Mouse (Mus musculus) forebrain, embryonic 10.5 days (tissue): ENCODE measurements at regions not wholly inside any gene's neighbourhood (a gene's known extent, or its start where the extent isn't known, plus 50 kb on each side); places are given as distances from the start of the nearest gene placed in this dataset.

Source experiments
- DNase-seq: peaks from one replicate; pipeline ENCODE4 v3.0.0-alpha.2; 2017; ENCODE audit warnings: low spot score; ENCODE audit errors: extremely low spot score
- H3K27ac ChIP-seq: fragments of 300-500 bp; sonication (generic); 2 replicates; pipeline ENCODE4 v1.5.1; 2016; ENCODE audit warnings: mild to moderate bottlenecking
- H3K27me3 ChIP-seq: fragments of 300-500 bp; sonication (generic); 2 replicates; pipeline ENCODE4 v1.6.1; 2016; ENCODE audit warnings: mild to moderate bottlenecking; ENCODE audit not compliant: poor library complexity, severe bottlenecking
- H3K36me3 ChIP-seq: fragments of 300-500 bp; sonication (generic); replicated peaks from 2 replicates; pipeline ENCODE4 v1.6.1; 2016; ENCODE audit warnings: mild to moderate bottlenecking, moderate library complexity
- H3K4me1 ChIP-seq: fragments of 300-500 bp; sonication (generic); 2 replicates; pipeline ENCODE4 v1.6.1; 2016
- H3K4me3 ChIP-seq: fragments of 300-500 bp; sonication (generic); 2 replicates; pipeline ENCODE4 v1.5.1; 2016; ENCODE audit warnings: mild to moderate bottlenecking, moderate library complexity
- H3K9me3 ChIP-seq: fragments of 300-500 bp; sonication (generic); 2 replicates; pipeline ENCODE4 v1.6.1; 2016; ENCODE audit warnings: mild to moderate bottlenecking, moderate library complexity
- whole genome bisulfite sequencing: fragments of 180-500 bp; shearing (Covaris S2); methylation state at CpG from one replicate; pipeline ENCODE4 v1.1.7; 2016; 5-methylcytosine and 5-hydroxymethylcytosine counted together

GRCm38 (mm10) chr10:117947911-117948310 is 102.1 kb upstream of the Rap1b start:
- Histone ChIP-seq H3K27ac (no peak overlapping the region), H3K27me3 (no peaks in the 10 kb centered on the region), H3K9me3 (no peaks in the 10 kb centered on the region), H3K36me3 (no peaks in the 10 kb centered on the region), H3K4me1 (no peaks in the 10 kb centered on the region), H3K4me3 (no peak overlapping the region)
- 92% methylated on average over 7 of the region's 7 CpGs for WGBS
- no peak for DNase-seq

- WGBS: 81% methylated on average over 26 of the region's 26 CpGs
- Histone ChIP-seq H3K27me3 (no peaks in the 10 kb centered on the region), H3K4me3 (no peak overlapping the region), H3K9me3 (no peaks in the 10 kb centered on the region), H3K27ac (no peak overlapping the region), H3K4me1 (no peaks in the 10 kb centered on the region), H3K36me3 (no peaks in the 10 kb centered on the region)
- DNase-seq: no peak
Observed at GRCm38 (mm10) chr10:117952116-117953025, 106.5 kb upstream of the Rap1b start.

- Histone ChIP-seq H3K9me3 (no peaks in the 10 kb centered on the region), H3K27me3 (no peaks in the 10 kb centered on the region), H3K4me1 (no peaks in the 10 kb centered on the region), H3K4me3 (no peak overlapping the region), H3K36me3 (no peaks in the 10 kb centered on the region), H3K27ac (no peak overlapping the region)
- no peak for DNase-seq
- WGBS: 31% methylated on average over 12 of the region's 12 CpGs
Observed at GRCm38 (mm10) chr10:117953026-117953711, 107.3 kb upstream of the Rap1b start.

- DNase-seq: no peak
- H3K4me1 ChIP-seq: no peaks in the 10 kb centered on the region
- H3K4me3 ChIP-seq: no peak overlapping the region
- WGBS: 91% methylated on average over 17 of the region's 17 CpGs
- no peaks in the 10 kb centered on the region for H3K27me3 ChIP-seq
- H3K9me3 ChIP-seq: no peaks in the 10 kb centered on the region
- H3K27ac ChIP-seq: no peak overlapping the region
- no peaks in the 10 kb centered on the region for H3K36me3 ChIP-seq
Observed at GRCm38 (mm10) chr10:117956174-117956950, 110.5 kb upstream of the Rap1b start.

- no peak overlapping the region for H3K27ac ChIP-seq
- no peaks in the 10 kb centered on the region for H3K4me1 ChIP-seq
- H3K27me3 ChIP-seq: no peaks in the 10 kb centered on the region
- no peak overlapping the region for H3K4me3 ChIP-seq
- H3K36me3 ChIP-seq: no peaks in the 10 kb centered on the region
- no peaks in the 10 kb centered on the region for H3K9me3 ChIP-seq
- no peak for DNase-seq
- 65% methylated on average over 6 of the region's 6 CpGs for WGBS
Observed at GRCm38 (mm10) chr10:117974706-117975105, 128.9 kb upstream of the Rap1b start.

- Histone ChIP-seq H3K4me1 (no peaks in the 10 kb centered on the region), H3K9me3 (no peaks in the 10 kb centered on the region), H3K27me3 (no peaks in the 10 kb centered on the region), H3K4me3 (no peak overlapping the region), H3K27ac (no peak overlapping the region), H3K36me3 (no peaks in the 10 kb centered on the region)
- DNase-seq: no peak
- WGBS: 92% methylated on average over 1 of the region's 1 CpGs
Observed at GRCm38 (mm10) chr10:117975467-117975866, 129.6 kb upstream of the Rap1b start.

- H3K4me1 ChIP-seq: peaks cover 8% of the 10 kb centered on the region; the same call in 1 of the 2 replicates
- no peaks in the 10 kb centered on the region for H3K27me3 ChIP-seq
- no peaks in the 10 kb centered on the region for H3K9me3 ChIP-seq
- DNase-seq: no peak
- H3K27ac ChIP-seq: no peak overlapping the region
- H3K4me3 ChIP-seq: no peak overlapping the region
- WGBS: 89% methylated on average over 4 of the region's 4 CpGs
- no peaks in the 10 kb centered on the region for H3K36me3 ChIP-seq
Observed at GRCm38 (mm10) chr10:117979091-117979490, 133.3 kb upstream of the Rap1b start.

- Histone ChIP-seq H3K36me3 (no peaks in the 10 kb centered on the region), H3K9me3 (no peaks in the 10 kb centered on the region), H3K27ac (peak overlapping the region; percentile 6; the same call in 1 of the 2 replicates), H3K27me3 (no peaks in the 10 kb centered on the region), H3K4me1 (peaks cover 8% of the 10 kb centered on the region; the same call in 1 of the 2 replicates), H3K4me3 (no peak overlapping the region)
- 57% methylated on average over 8 of the region's 8 CpGs for WGBS
- DNase-seq: no peak
Observed at GRCm38 (mm10) chr10:117982611-117983210, 136.9 kb upstream of the Rap1b start.

- DNase-seq: no peak
- H3K27me3 ChIP-seq: no peaks in the 10 kb centered on the region
- H3K4me1 ChIP-seq: peaks cover 8% of the 10 kb centered on the region; the same call in 1 of the 2 replicates
- H3K9me3 ChIP-seq: no peaks in the 10 kb centered on the region
- H3K27ac ChIP-seq: 0 out of 2 replicates have a peak overlapping the region, but pooled peaks have one; percentile 6
- 86% methylated on average over 8 of the region's 8 CpGs for WGBS
- no peaks in the 10 kb centered on the region for H3K36me3 ChIP-seq
- no peak overlapping the region for H3K4me3 ChIP-seq
Observed at GRCm38 (mm10) chr10:117983271-117983670, 137.4 kb upstream of the Rap1b start.

- Histone ChIP-seq H3K36me3 (no peaks in the 10 kb centered on the region), H3K27ac (no peak overlapping the region), H3K9me3 (no peaks in the 10 kb centered on the region), H3K27me3 (no peaks in the 10 kb centered on the region), H3K4me3 (no peak overlapping the region), H3K4me1 (peaks cover 8% of the 10 kb centered on the region; the same call in 1 of the 2 replicates)
- 85% methylated on average over 15 of the region's 15 CpGs for WGBS
- no peak for DNase-seq
Observed at GRCm38 (mm10) chr10:117984784-117985602, 139.2 kb upstream of the Rap1b start.

- H3K27ac ChIP-seq: no peak overlapping the region
- 84% methylated on average over 6 of the region's 6 CpGs for WGBS
- H3K4me1 ChIP-seq: peaks cover 4% of the 10 kb centered on the region; the same call in 1 of the 2 replicates
- peaks cover 6% of the 10 kb centered on the region; the same call in 1 of the 2 replicates for H3K27me3 ChIP-seq
- DNase-seq: no peak
- no peaks in the 10 kb centered on the region for H3K9me3 ChIP-seq
- H3K4me3 ChIP-seq: no peak overlapping the region
- no peaks in the 10 kb centered on the region for H3K36me3 ChIP-seq
Observed at GRCm38 (mm10) chr10:117987620-117988019, 141.8 kb upstream of the Rap1b start.
